Mouse (Mus musculus) brain, adult 2 months (tissue): ENCODE data around the gene Ror2.

ENCODE experiments used
- DNase-seq: peaks from one replicate; pipeline ENCODE4 v3.0.0; 2011; ENCODE audit warnings: low read depth, low spot score

The Ror2 gene

GRCm38 (mm10) chr13:53274771-53275170 is 11.2 kb downstream of the Ror2 start:
- DNase-seq = no peak

DNA sequence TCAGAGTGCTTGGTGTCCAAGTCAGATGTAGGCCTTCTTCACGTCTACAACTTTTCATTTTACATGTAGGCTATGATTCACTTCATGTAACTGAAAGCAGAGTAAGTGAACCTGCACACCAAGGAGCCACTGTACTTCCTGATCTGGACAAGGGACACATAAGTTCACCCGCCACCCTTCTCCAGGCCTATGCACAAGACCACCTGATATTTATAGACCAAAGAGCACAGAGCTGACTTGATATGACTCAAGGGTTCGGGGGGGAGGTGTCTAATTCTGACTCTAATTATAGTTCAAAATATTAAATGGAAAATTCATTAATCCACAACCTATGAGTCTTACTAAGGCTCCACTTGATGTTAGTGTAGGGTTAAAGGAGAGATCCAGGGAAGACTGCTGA is 14.3 kb downstream of the Ror2 start:
- DNase-seq = no peak

- peak; percentile 60 for DNase-seq
These were observed 15.4 kb downstream of the Ror2 start for GRCm38 (mm10) chr13:53270549-53270948.

- DNase-seq = no peak
These were observed 17.4 kb downstream of the Ror2 start for GRCm38 (mm10) chr13:53268541-53268940.

DNA sequence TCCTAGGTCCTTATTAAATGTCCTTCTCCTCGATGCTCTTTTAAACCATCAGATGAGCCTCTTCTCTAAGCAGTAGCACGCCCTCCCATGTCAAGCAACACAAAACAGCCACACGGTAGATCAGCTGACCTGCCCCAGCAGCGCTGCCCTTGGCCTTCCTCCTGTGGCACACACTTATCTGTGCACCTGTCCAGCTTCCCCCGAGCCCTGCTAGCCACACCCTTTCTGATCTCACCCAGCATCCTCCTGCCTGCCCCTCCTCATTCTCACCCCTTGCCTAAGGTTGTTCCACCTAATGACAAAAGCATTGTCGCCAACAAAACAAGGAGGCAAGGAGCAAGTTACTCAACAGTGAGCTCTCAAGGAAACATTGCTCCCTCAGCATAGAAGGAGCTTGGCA is 18.1 kb downstream of the Ror2 start:
- no peak for DNase-seq

DNA sequence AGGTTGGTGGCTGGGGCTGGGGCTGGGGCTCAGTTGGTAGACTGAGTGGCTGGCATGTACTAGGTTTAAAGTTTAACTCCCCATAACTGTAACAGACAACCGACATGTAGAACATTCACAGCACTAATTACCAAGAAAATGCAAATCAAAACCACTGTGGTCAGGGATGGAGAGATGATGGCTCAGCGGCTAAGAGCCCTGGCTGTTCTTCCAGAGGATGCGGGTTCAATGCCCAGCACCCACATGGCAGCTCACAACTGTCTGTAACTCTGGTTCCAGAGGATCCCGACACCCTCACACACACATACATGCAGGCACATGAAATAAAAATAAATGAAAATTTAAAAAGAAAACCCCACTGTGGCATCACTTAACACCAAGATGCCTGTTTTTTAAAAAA is 18.8 kb downstream of the Ror2 start:
- DNase-seq = no peak

- peak; percentile 17 for DNase-seq
These were observed 19.4 kb downstream of the Ror2 start for GRCm38 (mm10) chr13:53266543-53266951.

- no peak for DNase-seq
These were observed 21.0 kb downstream of the Ror2 start for GRCm38 (mm10) chr13:53264896-53265295.

- DNase-seq = no peak
These were observed 23.2 kb downstream of the Ror2 start for GRCm38 (mm10) chr13:53262509-53263250.

- DNase-seq = no peak
These were observed 24.7 kb downstream of the Ror2 start for GRCm38 (mm10) chr13:53261106-53261771.

DNA sequence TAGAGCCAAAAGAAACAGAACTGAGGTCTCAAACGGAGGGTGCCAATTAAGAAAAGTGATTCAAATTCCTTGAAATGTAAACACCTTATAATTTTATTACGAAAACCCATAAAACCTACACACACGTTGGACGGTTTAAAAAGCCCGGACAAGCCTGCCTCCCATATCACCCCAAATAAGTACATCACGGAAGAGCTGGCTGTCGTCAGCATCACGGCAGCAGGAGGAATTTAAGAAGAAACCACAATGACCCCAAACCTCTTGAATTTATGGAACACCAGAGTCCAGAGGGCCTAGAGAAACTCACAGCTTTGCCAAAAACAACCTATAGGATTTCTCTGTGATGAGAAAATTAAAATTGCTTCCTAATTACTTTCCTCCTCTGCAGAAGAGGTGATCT is 27.0 kb downstream of the Ror2 start:
- DNase-seq = no peak

GRCm38 (mm10) chr13:53258497-53258896 is 27.4 kb downstream of the Ror2 start:
- DNase-seq = no peak

DNA sequence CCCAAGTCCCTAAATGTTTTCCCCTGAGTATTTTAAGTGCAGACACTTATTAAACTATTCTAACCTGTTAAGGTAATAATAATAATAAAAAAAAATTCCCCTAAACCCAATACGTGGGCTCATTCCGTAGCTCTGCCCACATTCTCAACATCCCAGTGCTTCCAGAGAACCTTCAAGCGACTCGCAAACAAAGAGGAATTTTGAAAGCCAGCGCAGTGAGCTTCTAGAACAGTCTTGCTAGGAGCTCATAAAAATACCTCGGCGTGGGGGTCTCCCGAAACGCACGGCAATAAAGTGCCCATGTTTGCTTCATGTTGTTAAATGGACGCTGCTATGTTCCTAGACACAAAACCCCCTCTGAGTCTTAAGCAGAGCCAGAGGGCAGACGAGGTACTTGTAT is 32.7 kb downstream of the Ror2 start:
- DNase-seq = no peak

DNA sequence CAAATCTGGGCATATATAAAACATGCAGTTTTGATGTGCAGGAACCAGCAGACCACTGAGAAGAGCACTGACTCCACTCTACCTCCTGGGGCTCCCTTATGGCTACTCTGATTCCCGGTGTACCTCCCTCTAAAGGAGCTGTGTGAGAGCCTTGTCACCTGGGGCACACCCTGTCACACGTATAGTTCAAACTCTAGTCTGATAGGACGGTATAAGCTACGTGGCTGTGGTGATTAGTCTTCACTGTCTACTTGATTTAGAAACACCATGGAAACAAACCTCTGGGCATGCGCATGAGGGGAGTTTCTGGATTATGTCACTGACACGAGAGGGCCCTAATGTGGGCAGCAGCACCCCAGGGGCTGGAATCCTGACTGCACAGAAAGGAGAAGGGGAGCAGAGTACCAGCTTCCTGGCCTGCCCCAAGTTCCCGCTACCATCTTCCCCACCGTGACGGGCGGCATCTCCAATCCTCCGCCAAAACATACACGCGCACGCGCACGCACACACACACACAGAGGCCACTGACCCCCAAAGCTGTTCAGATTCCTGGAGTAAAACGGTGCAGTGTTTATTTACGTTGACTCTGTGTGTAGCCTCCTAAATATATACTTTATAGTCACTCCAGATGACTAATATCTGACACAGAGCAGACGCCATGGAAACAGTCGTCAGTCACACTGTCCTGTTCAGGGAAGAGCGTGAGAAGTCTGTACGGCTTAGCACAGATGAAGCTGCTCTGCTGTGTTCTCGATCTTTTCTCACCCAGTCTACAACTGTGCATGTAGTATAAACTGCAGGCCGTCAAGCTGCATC is 37.1 kb downstream of the Ror2 start:
- peak; percentile 45 for DNase-seq

GRCm38 (mm10) chr13:53248080-53248479 is 37.8 kb downstream of the Ror2 start:
- DNase-seq = no peak

- no peak for DNase-seq
These were observed 38.7 kb downstream of the Ror2 start for GRCm38 (mm10) chr13:53247175-53247574.

GRCm38 (mm10) chr13:53244151-53244550 is 41.8 kb downstream of the Ror2 start:
- DNase-seq = no peak

DNA sequence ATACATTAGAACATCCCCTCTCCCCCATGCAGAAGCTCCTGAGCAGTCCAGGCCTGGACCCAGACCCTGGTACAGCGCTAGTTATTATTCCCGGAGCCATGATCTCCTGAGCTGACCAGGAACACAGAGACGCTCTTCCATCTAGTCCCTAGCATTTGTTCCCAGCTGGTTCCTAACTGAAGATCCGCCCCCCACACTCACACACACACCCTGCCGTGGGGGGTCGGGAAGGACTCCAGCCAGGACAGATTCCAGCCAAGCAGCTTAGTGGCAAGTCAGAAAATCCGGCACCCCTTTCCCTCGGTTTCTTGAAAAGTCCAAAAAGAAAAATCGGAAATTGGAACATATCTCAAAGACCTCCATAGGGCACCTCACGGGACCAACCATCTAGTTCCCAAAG is 48.5 kb downstream of the Ror2 start:
- no peak for DNase-seq

DNA sequence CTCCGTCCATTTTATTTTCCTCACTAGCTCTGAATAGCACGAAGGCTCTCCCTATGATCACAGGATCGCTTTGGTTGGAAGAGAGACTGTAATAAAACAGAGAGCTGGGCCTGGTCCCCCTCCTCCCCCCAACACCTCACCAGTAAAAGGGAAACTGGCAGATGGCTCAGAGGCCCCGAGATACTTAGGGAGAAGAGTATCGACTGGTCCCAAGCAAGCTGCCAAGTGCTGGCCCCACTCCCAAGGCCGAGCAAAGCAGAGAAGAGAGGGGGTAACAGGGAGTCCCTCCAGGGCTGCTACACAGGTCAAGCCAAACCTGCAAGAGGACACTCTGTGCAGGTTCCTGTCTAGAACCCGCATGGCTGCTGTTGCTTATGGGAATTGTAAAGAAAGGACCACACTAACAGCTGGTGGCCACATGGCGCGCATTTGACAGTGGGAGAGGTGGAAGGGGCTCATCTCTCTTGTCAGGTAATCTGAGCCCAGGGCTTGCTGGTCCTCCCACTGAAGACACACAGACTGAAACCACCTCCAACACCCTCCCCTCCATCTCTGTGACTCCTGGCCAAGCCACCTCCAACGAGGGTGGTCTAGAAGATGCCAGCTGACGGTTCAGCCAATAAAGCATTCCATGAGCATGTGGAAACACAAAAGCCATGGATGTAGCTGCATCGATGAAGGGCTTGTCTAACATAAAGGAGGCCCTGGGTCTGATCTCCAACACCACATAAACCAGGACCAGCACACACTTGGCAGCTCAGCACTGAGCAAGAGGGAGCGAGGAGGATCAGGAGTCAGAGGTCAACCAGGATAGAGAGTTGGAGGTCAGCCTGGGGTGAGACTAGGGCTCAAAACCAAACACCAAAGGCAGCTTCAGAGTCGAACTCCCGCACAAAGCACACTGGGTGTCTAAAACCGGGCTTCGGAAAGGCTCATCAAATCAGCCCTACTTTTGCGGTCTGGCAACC is 49.2 kb downstream of the Ror2 start:
- no peak for DNase-seq

GRCm38 (mm10) chr13:53235953-53236352 is 50.0 kb downstream of the Ror2 start:
- DNase-seq = no peak

DNA sequence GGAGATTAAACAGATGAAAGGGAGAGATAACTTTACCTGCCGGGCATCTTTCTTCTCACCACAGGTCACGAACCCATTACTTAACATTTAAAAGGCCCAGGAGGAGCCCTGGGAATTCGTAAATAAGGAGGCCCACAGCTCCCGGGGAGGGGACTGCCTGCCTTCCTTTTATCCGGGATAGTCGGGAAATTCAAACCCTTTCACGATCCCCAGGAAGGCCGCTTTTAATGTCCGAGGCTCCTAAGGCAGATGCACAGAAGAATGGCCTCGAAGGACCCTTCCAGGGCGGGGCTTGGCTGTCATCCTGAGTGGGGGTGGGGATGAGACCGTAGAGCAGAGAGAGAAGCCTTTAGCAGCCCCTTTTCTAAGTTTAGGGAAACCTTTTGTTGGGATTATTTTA is 51.1 kb downstream of the Ror2 start:
- DNase-seq = no peak
